Mouse (Mus musculus) forebrain, embryonic 11.5 days (tissue): ENCODE data around the gene Tmprss11a. TPM values are rescaled to one million over a fixed set of nuclear protein-coding genes. Genes with fewer than 3 reads are reported as not detected.

Experiments used
- polyA plus RNA-seq: library from polyadenylated mRNA; unstranded; fragments of >200 nt; fragmentation: Nextera tagmentation; extraction: Ambion mirVana; gene quantifications from 2 replicates; pipeline ENCODE4 v1.2.1, GENCODE M21; 2014

Gene Tmprss11a
- polyA plus RNA-seq, 1 experiment from 2014 or later: not detected

Other genes with a start within 250 kb of the Tmprss11a start
- not detected in 2 replicates for gene Tmprss11c, start 179.7 kb downstream of the Tmprss11a start, polyA plus RNA-seq
- gene Tmprss11d, start 95.6 kb downstream of the Tmprss11a start, polyA plus RNA-seq: not detected in 2 replicates
- not detected in 2 replicates for gene Tmprss11g, start 49.6 kb upstream of the Tmprss11a start, polyA plus RNA-seq
- gene Tmprss11f, start 163.4 kb upstream of the Tmprss11a start, polyA plus RNA-seq: not detected in 2 replicates
- not detected in 2 replicates for gene Tmprss11b, start 207.4 kb upstream of the Tmprss11a start, polyA plus RNA-seq